Mouse (Mus musculus) ES-CJ7 (cell line): ENCODE data around the gene Carns1.

ENCODE experiments used
- DNase-seq: peaks from one replicate; pipeline ENCODE4 v3.0.0; 2011; ENCODE audit warnings: low read depth, low spot score

Carns1 gene

DNA sequence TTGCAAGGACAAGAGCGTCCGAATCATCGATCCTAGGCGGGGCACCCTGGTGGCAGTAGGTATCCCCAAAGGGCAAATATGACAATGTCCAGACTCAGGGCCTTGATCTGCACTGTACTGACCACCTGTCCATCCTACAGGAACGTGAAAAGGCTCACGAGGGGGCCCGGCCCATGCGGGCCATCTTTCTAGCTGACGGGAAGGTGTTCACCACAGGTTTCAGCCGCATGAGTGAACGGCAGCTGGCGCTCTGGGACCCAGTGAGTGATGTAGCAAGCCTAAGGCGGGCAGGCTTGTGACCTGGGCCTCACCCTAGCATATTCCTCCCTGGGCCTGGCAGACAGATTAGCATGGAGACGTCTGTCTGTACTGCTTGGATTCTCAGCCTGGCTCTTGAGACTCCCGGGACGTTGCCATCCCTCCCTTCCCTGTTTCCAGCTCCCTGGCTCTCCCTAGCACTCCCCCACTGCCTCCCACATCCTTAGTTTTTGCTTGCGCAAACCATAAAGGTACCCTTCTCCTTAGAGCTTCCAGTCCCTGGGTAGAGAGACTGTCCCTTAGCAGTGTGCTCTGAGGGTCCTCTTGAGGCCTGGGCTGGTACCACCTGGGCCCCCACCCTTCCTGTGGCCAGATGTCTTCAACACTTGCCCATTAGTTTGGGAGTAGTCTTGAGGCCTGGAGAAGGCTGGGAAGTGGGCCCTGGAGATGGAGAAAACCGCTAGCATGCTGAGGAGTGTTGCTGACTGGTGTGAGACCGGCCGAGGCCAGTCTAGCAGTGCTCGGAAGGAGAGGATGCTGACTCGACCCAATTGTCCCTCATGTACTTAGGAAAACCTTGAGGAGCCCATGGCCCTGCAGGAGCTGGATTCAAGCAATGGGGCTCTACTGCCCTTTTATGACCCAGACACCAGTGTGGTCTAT is 24.5 kb downstream of the Carns1 start:
- no peak for DNase-seq

DNA sequence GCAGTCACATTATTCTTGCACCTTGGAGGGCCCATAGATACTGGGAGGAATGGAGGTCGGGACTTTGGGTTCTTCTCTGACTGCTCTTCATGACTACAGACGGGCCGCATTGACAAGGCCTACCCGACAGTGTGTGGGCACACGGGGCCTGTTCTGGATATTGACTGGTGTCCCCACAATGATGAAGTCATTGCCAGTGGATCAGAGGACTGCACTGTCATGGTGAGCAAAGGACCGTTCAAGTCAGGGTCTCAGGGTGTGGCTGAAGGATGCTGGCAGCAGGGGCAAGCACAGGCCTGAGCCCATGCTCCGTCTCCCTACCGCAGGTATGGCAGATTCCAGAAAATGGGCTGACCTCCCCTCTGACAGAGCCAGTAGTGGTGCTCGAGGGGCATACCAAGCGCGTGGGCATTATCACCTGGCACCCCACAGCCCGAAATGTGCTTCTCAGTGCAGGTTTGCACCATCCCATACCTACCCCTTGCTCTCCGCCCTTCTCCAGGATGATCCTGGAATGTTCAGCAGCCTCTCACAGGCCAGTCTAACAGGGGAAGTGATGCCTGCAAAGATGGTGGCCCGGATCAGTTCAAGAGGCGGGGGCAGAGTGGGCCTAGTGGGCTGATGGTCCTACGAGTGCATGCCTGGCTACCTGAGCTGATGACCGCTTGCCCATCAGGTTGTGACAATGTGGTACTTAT is 25.4 kb downstream of the Carns1 start:
- DNase-seq, result no peak

DNA sequence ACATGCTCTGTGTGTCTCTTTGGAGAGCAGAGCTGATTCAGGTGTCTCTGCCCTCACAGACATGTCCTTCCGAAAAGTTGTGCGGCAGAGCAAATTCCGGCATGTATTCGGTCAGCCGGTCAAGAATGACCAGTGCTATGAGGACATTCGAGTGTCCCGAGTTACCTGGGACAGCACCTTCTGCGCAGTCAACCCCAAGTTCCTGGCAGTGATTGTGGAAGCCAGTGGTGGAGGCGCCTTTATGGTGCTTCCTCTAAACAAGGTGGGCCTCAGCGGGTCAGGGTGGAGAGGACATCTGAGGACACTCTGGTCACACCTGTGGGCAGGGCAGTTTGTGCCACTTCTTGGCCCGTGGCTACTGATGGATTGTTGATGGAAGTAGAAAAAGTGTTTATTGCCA is 26.0 kb downstream of the Carns1 start:
- DNase-seq, result no peak

DNA sequence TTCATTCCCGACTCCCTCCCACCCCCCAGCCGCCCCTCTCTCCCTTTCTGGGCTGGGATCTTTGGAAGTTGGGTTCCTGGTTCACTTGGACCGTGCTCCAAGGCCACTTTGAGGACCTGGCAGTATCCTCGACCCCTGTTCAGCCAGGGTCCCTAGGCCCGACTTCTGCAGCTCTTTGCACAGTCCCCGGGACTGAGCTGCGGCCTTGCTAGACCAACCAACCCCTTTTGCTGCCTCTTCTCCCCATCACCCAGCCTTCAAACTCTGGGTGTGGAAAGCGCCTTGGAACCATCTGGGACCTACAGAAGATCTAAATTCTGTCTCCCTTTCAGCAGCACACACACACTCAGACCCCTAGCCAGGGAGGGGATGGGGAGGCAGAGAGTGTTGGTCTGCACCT is 26.5 kb downstream of the Carns1 start:
- DNase-seq, result no peak

DNA sequence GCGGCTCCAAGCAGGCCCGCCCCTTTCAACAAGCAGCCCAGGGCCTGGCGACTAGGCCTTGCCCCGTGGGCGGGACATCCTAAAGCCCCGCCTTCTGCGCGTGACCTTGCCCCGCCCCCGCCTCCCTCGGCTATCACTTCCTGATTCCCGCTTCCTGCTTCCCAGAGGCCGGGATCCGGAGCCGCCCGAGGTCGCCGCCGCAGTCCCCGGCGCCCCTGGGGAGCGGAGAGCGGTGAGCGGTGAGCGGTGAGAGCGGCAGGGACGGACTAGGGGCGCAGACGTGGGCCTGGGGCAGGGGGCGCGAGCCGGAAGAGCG is 26.8 kb downstream of the Carns1 start, which contains the start of gene Coro1b:
Gene Coro1b (plus strand): TSS at position 129 of the 316 bp plus-strand sequence.
- DNase-seq, result peak; percentile 92

DNA sequence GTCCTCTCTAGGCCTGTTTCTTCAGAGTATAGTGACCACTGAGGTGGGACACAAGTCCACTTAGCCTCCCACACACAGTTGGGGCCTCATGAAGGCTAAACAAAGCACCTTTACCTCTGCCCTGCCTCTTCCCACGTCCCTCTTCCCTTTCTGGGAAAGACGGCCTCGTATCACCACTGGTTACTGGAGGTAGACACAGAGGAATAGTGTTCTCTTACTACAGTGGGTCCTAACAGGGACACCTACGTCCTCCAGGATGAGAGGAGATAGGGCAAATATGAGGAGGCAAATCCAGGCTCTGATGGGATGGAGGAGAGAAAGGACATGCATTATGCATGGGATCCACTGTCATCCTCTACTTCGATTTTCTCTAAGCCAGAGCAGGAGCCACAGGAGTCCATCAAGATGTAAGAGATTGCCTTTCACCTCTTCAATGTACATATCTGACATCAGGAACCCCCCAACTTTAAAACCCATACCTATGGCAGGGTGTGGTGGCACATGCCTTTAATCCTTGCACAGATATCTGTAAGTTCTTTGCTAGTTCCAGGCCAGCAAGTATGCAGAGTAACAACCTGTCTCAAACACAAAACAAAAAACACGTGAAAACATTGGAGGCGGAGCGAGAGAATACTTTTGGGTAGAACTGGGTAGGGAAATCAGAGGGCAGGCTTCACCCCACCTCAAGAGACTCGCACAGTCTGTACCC is 27.3 kb downstream of the Carns1 start:
- DNase-seq, result no peak

DNA sequence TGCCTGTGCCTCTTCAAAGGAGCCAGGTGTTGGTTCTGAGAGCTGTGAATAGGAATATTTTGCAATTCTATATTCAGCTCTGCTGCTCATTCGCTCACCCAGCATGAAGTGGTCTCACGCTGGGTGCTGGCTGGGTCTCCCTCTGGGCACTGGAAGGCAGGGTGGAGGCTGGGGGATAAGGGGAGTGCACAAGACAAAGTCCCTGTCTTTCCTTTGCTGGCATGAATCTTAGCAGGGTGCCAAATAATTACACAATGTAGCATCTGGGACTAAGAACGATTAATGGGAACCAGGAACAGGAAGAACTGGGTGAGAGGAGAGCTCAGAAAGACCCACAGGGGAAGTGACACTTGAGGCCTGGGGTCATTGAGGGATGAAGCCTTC is 28.3 kb downstream of the Carns1 start:
- DNase-seq, result no peak

DNA sequence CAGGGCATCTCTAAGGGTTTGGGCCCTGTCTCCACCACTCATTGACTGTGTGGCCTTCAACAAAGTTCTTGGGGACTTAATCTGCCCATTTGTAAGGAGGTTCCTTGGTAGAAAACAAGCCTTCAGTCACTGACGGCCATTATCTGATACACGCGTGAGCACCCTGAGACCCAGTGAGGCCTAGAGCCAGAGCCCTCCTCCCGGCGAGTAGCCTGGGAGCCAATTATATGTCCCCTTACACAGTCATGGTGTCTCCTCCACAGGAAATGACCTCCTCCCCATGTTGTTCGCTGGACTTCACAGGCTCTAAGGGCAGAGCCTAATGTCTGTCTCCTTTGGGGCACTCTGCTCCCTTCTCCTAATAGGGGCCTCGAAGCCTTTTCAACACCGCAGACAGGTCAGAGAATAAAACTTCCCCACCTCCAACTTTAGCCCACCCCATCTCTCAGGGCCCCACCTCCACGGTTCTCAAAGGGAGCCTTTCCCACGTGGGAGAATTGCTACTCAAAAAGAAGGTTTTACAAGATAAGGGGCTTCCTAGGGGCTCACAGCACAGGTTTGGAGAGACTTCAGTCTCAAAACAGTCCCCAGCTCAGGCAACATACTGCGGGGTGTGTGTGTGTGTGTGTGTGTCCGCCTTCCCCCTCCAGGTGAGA is 28.8 kb downstream of the Carns1 start:
- no peak for DNase-seq

DNA sequence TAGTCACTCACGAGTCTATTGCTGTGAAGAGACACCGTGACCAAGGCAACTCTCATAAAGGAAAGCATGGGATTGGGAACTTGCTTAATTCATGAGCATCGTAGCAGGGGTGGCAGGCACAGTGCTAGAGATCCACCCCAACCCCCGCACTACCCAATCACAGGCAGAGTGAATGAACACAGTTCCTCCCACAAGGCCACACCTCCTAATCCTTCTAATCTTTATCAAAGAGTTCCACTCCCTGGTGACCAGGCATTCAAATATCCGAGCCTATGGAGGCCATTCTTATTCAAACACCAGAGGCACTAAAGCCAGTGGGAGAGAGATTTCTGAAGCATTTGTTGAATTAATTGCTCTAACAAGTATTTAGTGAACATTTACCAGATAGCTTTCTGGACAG is 29.3 kb downstream of the Carns1 start:
- DNase-seq, result peak; percentile 38

DNA sequence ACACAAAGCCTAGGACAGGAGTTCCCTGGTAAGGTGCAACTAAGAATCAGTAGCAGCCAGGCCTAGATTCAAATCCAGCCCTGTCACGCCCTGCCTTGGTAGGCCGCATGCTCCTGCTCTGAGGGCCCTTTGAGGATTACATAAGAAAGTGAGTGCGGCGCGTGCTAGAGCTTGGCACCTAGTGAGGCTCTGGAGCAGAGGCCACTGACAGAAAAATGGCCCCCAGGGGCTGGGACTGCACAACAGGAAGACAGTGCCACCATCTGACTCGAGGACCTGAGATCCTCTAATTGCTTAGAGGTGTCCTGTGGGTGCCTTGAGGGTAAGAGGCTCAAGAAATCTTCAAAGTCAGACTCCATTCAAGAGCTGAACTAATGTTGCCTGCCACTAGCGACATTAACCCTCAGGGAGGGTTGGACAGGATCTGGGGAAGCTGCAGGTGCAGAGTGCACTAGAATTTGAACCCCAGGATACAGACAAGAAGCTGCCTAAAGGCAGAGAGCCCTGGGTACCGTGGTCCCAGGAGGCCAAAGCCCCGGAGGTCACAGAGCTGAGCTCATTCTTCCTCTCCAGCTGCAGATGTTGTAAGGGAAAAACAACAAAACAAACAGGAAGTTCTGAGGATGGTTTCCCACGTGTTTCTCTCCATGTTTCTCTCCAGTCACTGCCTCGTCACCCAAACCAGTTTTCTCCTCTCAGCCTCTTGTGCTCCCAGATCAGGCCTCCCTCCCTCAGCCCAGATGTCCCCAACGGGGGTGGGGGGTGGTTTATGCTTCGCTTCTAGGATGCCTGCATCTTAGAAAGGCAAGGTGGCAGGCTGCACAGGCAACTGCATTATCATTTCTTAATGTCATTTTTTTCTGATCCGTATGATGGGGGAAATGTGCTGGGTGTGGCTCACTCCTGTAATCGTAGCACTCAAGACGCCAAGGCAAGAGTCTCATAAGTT is 30.5 kb downstream of the Carns1 start:
- DNase-seq, result no peak

DNA sequence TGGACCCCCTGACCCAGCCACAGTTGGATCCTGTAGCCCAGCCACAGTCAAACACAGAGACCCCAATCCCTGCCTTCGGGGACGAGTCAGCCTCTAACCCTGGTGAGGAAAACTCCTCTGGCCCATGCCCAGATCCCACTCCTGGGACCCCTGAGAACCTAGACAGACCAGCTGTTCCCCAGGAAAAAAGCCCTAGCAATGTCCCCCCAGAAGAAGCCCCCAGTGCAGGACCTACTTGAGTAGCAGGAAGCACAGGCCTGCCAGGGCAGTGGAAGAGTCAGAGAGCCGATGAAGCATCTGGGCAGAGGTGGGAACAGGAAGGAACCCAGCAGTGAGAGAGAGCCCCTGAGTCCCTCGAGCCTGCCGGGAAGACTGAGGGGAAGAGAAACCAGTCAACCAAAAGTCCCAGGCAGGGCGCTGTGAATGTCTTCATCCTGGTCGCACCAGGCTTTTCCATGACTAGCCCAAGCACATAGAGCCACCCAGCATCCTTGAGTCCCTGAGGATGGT is 31.5 kb downstream of the Carns1 start, which contains the start of gene Cabp4:
Gene Cabp4 (minus strand): TSS at position 275 of the 510 bp plus-strand sequence.
- DNase-seq, result no peak

DNA sequence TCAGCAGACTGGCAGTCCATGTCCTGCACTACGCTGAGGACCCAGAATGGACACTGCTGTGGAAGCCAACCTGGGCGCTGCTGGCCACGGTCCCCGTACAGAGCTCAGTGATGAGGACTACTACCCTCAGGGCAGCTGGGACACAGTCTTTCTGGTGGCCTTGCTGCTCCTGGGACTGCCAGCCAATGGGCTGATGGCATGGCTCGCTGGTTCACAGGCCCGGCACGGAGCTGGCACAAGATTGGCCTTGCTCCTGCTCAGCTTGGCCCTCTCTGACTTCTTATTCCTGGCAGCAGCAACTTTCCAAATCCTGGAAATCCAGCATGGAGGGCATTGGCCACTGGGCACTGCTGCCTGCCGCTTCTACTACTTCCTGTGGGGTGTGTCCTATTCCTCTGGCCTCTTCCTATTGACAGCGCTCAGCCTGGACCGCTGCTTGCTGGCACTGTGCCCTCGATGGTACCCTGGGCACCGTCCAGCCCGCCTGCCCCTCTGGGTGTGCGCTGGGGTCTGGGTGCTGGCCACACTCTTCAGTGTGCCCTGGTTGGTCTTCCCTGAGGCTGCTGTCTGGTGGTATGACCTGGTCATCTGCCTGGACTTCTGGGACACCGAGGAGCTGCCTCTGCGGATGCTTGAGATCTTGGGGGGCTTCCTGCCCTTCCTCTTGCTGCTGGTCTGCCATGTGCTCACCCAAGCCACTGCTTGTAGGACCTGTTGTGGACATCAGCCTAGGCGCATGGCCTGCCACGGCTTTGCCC is 32.7 kb downstream of the Carns1 start:
- no peak for DNase-seq

DNA sequence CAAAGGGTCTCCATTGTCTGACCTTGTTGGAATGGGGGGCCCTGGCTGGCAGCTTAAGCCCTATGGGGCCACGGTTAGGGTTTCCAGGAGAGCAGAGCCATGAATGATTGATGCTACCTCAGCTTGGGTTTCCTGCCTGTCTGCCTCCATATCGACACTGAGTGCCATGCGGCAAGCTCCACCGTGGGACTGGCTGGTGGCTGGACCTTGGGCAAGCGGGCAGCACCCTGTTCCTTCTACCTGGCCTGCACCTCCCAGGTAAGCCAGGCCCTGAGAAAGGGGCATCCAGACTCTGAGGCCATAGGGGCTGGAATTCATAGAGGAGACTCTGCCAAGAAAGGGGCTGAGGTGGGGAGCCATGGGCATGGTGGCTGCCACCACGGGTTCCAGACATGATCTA is 35.1 kb downstream of the Carns1 start:
- no peak for DNase-seq

DNA sequence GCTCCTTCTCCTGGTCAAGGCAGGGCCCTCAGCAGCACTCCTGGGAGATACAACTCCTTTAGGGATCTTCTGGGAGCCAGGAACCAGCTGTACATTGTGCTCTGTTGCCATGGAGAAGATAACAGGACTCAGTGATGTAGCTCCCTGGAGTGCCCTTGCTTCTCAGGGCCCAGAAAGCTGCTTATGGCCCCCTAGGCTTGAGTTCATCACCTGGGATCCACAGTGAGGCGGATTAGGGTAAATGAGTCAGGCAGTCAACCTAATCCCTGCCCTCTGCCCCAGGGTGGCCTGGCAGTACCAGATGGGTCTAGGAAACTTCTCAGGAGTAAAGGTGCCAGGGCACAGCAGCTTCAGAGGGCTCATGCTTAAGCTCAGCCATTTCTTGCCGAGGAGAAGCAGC is 35.8 kb downstream of the Carns1 start, which contains the start of gene Gpr152:
Gene Gpr152 (plus strand): TSS at position 342 of the 400 bp plus-strand sequence.
- no peak for DNase-seq

DNA sequence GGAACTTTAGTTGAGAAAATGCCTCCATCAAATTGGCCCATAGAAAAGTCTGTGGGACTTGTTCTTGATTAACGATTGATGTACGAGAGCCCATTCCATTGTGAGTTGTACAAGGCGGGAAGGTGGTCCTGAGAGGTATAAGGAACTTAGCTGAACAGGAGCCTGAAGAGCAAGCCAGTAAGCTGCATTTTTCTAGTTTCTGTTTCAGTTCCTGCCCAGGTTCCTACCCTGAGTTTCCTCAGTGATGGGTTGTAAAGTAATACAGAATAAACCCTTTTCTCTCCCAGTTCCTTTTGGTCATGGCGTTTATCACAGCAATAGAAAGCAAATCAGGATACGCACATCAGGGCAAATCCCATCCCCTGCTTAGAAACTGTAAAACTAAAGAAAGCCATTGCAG is 37.4 kb downstream of the Carns1 start:
- no peak for DNase-seq

DNA sequence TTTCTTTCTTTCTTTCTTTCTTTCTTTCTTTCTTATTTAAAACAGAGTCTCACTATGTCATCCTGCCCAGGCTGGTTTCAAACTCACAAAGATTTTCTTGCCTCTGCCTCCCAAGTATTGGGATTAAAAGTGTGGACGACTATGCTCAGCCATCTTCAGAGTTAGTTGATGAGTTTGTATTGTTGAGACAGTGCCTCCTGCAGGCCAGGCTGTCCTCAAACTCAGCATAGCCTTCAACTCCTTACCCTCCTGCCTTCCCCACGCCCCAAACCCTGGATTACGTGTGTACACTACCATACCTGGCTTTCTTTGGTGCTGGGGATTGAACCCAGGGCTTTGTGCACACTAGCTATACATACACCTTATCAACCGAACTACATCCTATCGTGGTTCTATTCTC is 38.8 kb downstream of the Carns1 start:
- DNase-seq, result peak; percentile 71

DNA sequence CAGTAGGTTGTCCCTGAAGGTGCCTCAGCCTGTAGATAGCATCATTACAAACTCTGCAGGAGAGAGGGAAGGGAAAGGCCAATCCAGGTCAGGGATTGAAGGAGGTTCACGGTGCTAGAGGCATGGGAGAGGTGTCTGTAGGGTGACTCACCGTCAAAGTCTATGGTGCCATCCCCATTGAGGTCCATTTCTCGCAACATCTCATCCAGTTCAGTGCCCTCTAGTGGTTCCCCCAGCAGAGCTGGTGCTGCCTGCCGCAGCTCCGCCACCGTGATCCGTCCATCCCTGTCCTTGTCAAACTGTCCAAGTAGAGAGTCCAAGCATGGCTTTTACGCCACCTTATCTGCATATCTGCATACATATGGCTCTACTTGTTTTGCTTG is 39.3 kb downstream of the Carns1 start:
- DNase-seq, result peak; percentile 71

DNA sequence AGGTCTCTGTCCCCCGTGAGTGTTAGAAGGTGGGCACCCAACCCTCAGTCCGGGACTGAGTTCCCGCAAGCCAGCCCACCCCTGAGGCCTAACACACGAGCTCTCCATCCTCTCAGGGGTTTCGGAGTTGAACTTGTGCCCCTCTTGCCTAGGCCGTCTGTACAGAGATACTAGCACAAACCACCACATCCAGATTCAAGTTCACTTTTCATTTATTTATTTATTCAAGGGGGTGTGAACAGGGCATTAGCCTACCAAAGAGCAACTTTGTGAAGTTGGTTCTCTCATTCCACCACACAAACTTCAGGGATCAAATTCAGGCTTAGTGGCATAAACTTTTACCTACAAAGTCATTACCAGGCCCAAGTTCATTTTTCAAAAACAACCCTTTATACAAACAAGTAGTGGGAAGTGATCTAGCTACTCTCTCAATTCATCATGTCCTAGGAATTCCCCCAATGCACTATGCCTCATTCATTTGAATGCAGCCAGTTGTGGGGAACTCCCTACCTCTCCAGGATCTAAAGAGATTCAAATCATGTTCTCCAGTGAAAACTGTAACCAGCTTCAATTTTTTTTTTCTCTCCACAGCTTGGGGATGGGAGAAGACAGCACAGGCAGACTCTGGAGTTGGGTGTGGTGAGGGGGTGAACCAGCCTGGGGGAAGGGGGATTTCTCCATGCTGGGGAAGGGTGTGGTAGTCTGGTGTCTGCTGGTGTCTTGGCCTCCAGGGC is 39.9 kb downstream of the Carns1 start:
- peak; percentile 58 for DNase-seq

DNA sequence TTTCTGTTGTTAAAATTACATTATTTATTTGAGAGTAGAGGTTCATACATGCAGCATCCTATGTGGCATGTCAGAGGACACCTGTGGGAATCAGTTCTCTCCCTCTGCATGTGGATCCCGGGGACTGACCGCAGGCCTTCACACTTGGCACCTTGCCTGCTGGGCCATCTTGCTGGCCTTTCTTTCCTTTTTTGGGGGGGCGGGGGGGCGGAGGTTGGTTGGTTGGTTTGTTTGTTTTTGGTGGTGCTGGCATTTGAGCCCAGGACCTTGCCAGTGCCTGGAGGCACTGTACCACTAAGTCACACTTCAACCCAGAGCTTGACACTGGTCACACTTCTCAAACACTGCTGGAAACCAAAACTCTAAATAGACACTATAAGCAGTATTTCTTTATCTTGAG is 40.9 kb downstream of the Carns1 start:
- no peak for DNase-seq
